Mouse (Mus musculus) common myeloid progenitor, adult 5-6 weeks (primary cell): Measurements from ENCODE around the gene Med27. TPM values are rescaled to one million over a fixed set of nuclear protein-coding genes. Genes with fewer than 3 reads are reported as not detected.

Source experiments
- ATAC-seq: replicated peaks from 2 replicates; pipeline ENCODE4 v1.8.0; 2016; ENCODE audit warnings: low read depth, mild to moderate bottlenecking, moderate TSS enrichment, inconsistent platforms; ENCODE audit not compliant: poor library complexity, severe bottlenecking
- total RNA-seq: library from RNA; stranded (forward); fragments of 200-1000, 187-1606 nt; gene quantifications from 2 replicates; pipeline ENCODE4 v1.2.3, GENCODE M21; 2017

Med27 gene
- total RNA-seq, 1 experiment from 2014 or later: 21.3 TPM

DNA sequence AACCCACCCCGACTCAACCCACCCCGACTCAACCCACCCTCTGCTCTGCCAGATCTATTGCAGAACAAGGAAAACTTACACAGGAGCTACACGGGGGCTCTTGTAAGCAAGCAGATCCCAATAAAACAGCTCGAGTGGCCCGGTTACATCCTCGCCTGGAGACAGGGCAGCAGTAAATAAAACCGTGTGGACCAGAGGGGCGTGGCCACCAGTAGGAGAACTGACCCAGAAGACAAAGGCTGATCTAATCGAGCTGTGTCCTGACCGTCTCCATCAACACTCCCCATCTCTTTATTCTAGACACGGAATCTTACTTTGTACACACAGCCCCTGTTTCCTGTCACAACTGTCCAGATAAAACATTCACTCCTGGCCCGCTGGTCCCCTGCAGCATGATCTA is 200.0 kb downstream of the Med27 start:
- ATAC-seq: no peak

DNA sequence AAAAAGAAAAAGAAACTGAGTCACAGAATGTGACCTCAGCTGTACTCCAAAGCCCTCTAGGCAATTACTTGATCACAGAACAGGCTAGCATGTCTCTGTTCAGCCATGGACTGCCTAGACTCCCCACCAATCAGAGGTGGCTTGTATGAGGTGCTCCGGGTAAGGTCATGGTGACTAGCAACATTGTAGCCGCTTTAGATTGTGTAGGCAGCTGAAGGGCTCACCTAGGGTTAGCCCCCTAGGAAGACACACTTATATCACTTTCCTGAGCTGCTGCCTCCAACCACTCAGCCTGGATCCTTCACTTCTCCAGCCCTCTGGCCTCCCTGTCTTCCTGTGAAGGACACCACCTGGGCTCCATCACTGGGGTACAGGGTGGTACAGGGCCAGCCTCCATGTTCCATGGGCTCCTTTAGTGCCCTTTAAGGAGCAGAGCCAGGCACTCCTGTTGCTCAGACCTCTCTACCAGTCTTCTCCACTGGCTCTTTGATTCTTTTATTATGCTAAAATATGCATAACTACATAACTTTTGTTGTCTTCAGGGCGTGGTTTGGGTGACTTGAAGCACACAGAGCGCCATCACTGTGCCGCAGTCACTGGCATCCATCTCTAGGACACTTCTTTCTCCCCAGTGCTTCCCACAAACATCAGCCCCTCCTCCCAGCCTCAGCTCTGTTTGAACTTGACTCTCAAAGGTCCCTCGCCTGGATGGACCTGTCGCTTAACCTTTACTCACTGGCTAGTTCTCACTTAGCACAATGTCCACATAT is 205.4 kb downstream of the Med27 start:
- no peak for ATAC-seq

DNA sequence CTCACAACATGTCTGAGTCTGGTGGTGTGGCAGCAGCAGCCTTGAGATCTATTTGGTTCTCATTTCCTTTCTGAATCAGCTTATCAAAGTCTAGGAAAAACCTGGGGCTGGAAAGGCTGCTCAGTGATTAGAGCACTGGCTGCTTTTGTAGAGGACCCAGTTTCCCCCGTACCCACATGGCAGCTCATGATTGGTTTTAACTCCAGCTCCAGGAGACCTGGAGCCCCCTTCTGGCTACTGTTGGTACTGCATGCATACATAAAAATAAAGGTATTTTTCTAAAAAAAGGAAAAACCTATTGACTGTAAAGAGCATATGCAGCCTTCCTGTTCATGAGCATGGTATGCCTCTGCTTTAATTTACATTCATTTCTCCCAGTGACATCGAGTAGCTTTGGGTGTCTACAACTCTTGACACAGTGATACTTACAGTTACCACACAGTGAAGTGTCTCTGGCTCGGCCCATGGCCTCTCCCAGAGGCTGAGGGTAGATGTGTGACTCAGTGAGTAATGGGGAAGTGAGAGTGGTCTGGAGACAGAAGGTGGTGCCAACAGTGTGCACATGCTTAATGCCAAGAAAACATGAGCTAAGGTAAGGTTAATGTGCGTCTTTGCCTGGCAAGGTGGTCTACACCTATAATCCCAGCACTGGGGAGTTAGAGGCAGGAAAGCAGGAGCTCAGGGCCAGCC is 207.5 kb downstream of the Med27 start:
- peak; percentile 68 for ATAC-seq

DNA sequence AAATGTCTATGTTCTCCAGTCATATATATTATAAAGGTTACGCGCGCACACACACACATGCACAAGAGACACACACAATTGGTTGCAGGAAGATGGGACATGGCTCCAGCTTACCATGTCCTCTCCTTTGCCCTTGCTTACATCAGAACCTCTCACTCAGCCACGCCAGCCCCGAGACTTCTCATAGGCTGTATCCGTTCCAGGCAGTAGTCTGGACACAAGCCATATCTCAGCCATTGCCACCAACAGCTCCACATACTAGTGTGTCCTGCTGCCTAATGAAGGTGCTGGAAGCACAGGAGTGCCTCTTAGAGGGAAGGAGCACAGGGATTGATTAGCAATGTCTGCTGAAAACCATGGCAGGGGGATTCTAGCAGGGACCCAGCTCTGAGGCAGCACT is 211.9 kb downstream of the Med27 start:
- no peak for ATAC-seq

DNA sequence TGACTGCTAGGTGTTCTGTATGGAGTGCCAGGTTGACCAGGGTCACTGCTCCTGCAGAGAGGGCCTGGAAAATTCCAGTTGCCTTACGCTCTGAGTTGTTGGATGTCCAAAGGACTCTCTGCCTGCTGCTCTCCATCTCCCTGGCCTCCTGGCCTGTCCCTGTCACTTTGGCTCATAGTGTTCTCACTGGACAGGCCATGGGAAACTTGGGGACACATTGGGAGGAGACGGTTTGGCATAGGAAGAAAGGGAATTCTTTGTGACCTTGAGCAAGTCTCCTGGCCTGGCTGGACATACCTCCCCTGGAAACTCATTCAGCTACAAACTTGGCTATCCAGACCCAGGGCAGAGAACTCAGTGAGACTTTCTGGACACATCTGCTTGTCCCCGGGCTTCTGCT is 213.3 kb downstream of the Med27 start:
- no peak for ATAC-seq

DNA sequence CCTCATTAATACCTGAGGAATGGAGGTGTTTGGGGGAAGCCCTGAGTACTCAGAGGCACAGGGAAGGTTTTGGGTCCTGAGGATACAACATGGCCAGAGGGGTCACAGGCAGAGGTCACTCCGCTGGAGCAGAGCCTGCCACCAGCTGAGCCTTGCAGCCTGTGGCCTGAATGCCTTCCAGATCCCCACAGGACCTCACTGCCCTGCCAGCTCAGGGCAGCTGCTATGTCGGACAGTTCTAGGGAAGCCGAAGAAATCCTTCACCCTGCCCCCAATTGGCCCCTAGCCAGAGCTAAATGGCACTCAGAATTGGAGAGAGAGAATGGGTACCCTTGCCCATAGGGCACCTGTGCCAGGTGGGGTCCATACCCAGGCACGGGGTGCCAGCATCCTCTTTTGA is 214.8 kb downstream of the Med27 start:
- no peak for ATAC-seq

DNA sequence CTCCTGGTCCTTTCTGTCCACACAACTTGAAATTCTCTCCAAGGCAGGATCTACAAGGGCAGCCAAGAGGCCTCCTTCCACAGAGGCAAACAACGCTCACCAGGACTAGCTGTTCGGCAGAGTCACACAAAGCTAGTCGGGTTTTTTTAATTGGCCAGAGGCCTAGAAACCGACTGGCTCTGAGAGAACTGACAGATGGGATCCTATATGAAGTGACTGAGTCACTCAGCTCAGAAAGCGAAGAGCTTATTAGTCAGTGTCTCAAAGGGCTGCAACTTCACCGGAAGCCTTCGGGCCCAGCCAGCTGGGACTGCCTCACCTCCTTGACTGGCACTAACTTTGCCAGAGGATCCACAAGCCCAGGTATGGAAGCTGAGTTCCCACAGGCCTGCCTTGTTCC is 217.4 kb downstream of the Med27 start:
- ATAC-seq: no peak

DNA sequence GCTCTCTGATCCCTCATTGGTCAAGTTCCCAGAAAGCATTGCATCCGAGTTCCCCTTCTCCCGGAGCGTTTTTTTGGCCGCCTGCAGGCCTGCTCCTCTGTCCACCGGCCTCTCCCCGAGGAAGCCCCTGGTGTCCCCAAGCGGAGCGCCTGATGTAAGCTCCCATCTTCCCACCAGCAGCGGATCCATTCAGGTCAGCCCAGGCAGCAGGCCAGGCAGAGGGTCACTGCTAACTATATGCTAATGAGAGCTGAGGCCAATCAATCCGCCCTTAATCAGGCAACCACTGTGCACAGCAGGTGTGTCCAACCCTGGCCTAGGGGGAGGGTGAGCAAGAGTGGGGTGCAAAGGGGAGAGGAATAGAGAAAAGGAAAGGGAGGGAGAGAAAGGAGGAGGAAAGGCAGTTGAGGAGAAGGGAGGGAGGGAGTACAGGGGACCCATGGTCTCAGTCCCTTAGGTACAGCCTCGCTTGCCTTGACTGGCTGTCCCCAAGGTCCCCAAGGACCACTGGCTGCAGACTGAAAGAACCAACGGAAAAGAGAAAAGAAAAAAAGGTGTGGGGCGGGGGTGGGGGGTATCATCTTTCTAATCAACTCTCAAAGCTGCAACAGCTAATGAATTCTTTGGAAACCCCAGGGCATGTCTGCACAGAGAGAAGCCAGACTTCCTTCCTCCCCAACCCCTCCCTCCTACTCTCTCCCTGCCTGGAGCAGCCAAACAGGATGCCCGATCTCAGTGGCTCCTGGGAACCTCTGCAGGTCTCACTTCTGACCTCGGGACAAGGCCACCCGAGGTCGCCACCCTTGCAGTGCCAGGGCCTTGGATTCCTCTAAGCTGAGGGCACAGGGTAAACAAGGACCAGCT is 219.2 kb downstream of the Med27 start:
- no peak for ATAC-seq

DNA sequence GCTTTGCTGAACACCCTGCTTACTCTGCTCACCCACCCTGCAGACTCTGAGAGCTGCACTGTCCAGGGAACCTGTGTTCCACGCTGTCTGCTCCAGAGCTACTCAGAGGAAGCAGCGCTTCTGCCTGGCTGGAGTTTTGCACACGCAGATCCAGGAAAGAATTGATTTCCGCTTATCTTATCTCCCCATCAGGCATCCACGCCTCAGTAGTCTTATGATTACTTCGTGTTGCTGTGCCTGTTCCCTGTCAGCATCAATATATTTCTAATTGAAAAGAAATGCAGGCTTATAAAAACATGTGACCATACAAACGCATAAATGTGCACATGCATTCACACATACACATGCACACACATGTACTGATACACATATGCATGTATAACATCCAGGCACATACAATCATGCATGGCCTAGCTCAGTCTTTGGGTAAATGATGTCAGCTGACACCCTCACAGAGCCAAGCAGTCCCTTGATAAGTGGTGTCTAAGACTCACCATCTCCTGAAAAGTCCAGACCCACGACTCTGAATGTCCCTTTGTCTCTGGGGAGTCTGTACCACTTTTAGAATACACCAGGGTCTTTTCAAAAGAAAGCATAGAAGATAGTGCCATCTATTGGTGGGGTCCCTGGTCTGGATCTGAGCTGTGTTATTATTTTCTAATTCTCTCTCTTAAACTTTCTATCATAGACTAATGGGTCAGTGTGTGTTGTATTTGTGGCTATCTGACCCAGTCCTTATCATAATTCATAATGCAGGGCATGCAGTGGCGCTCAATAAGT is 225.5 kb downstream of the Med27 start:
- no peak for ATAC-seq

DNA sequence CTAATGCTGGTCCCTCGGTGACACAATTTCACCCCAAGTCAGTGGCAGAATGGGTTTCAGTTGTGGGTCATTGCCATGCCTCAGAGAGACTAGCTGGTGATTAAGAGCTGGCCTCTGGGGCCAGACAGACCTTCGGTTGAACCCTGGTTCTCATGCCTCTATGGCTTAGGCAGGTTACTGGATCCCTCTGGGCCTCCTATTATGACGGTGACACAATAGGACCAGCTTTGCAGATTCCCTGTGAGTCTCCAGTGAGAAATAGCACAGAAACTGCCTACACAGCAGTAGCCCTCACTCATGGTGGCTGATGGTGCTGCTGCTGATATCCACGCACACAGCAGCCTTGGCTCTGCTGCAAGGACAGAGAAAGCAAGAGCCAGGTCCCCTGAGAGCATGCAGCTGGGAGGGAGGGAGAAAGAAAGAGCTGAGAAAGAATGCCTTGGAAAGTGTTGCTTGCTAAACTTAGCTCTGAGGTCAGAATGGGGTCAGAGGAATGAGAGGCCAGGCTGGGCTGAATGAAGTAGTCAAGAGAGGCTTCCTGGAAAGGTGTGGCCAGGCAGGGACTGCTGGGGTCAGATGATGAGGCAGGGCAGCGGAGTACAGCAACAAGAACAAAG is 226.3 kb downstream of the Med27 start:
- no peak for ATAC-seq

DNA sequence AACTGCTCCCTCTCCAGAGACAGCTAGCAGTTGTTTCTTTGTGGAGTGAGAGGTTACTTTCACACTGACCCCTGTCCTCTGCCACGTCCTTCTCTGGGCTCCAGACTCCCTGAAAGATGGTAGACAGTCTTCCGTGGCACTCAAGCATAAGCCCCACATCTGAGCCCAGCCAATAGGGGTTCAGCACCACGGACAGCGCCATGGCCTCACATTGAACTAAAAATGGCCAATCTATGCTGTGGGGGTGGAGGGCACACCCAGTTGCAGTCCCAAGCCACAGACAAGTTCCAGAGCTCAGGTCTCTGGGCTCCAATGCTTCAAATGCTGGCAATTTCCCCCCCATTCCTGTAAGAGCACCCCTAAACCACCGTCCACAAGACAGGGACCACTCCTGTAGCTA is 227.0 kb downstream of the Med27 start:
- peak; percentile 95 for ATAC-seq

DNA sequence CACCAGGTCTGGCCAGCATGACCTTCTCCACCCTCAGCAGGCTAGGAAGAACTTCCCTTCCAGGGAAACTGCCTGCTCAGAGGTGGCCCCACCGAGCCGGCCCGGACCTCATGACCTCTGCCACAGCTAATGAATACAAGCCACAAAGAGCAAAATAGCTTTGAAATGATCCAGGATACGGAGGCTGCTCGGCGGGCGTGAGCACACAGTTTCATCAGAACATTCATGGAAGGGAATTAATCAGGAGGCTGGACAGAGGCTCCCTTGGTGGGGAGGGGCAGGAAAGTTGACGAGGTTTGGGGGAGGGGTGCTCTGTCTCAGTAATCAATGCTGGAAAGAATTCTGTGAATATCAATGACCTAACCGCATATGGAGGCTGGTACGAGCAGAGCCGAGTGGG is 227.6 kb downstream of the Med27 start:
- no peak for ATAC-seq

Other genes starting within 250 kb of the Med27 start
- 125 and 132 TPM in 2 replicates for gene Setx, start 222.6 kb upstream of the Med27 start, total RNA-seq
- 1.9 and 5.1 TPM in 2 replicates for gene Ntng2, start 93.8 kb upstream of the Med27 start, total RNA-seq